Mouse (Mus musculus) liver, adult 2 months (tissue): ENCODE data around the gene R3hdml.

Source experiments
- CTCF ChIP-seq: fragments of 200-500 bp; IDR thresholded peaks from 2 replicates; pipeline ENCODE4 v1.5.1; 2011; ENCODE audit warnings: low read depth, low read length, control low read depth
- POLR2A ChIP-seq: fragments of 200-500 bp; IDR thresholded peaks from 2 replicates; pipeline ENCODE4 v1.6.1; 2011; ENCODE audit warnings: low read length, control low read depth; ENCODE audit not compliant: insufficient read depth; ENCODE audit errors: extremely low read depth

- TF ChIP-seq POLR2A (0 out of 2 replicates have a peak, but pooled peaks have one; percentile 16), CTCF (peak; percentile 96)
Observed at GRCm38 (mm10) chr2:163534958-163535524, 42.9 kb downstream of the R3hdml start.
